28 mouse cellular contexts compared by ENCODE assay signal in the genomic region with DNA sequence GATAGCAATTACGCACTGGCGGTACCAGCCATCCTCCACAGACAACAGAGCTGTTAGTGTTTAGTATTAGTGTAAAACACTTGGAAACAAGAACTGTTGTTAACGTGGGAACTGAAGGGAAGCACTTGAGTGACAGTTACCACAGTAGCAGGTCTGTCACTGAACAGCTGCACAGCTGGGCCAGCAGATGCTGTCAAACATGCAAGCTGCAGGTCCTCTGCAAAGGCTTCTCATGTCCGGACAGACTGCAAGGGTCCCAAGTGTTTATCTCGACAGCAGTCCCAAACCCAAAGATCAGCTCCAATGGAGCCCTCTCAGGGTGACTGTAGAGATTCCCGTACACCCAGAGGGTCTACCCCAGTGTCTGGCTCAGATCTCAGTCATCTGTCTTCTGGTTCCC. TPM values are rescaled to one million over a fixed set of nuclear protein-coding genes. Genes with fewer than 3 reads are reported as not detected.
DNase-seq lines count a peak whose midpoint lies in the region; ATAC-seq and TF ChIP-seq lines count a peak whose summit lies in the region.
"Had no signal": no experiment of that assay in that cellular context is flagged by ENCODE, and none has a peak within 500 bp of the region (broad histone marks: within the 10 kb centered on the region; RNA-seq: fewer than 3 reads in every experiment).

No protein-coding gene starts in this region.

- no peak for DNase-seq in liver
- peak; percentile 32 to 37 for DNase-seq in thymus, postnatal 10 days (ENCODE audit: low spot score in 2 of 2)
- DNase-seq in thymus, postnatal 4 days = peak; percentile 58
- no peak for DNase-seq in cerebellum, adult 11-12 months
- no peak for DNase-seq in gastrocnemius, adult 8-10 months (ENCODE audit: low spot score in 2 of 2)
- no peak for DNase-seq in embryo, embryonic 11 days
- DNase-seq: adrenal gland, adult 2 months; cerebellum, adult 11 months; cerebellum, adult 9-10 months; cerebellum, postnatal 36 days; gastrocnemius, postnatal 25 days; heart, postnatal 4 days had no signal

- no peak overlapping the region for H3K4me3 ChIP-seq in liver, embryonic 15.5 days (replicated peaks)
- no peak overlapping the region for H3K4me3 ChIP-seq in olfactory bulb, adult 2 months (ENCODE audit: insufficient read depth, low read depth, low read length)
- H3K4me3 ChIP-seq: embryonic facial prominence, embryonic 15.5 days; forebrain, embryonic 15.5 days; heart, embryonic 12.5 days; hindbrain, embryonic 12.5 days had no signal

- H3K4me1 ChIP-seq in liver, embryonic 15.5 days (replicated peaks) = peaks cover 13% of the 10 kb centered on the region
- H3K4me1 ChIP-seq in olfactory bulb, adult 2 months (ENCODE audit: control insufficient read depth, insufficient read depth, low read length) = peaks cover 28% of the 10 kb centered on the region
- H3K4me1 ChIP-seq: embryonic facial prominence, embryonic 15.5 days; forebrain, embryonic 15.5 days; heart, embryonic 12.5 days had no signal

- peak; percentile 21; the same call in 1 of the 2 replicates for ATAC-seq in liver, embryonic 15.5 days (ENCODE audit: insufficient read depth)
- ATAC-seq: forebrain, embryonic 15.5 days; hindbrain, embryonic 16.5 days had no signal

- no peak overlapping the region for H3K4me2 ChIP-seq in liver, embryonic 15.5 days
- H3K4me2 ChIP-seq: embryonic facial prominence, embryonic 15.5 days; forebrain, embryonic 15.5 days; heart, embryonic 12.5 days; hindbrain, embryonic 12.5 days had no signal

- peaks cover 21% of the 10 kb centered on the region for H3K36me3 ChIP-seq in liver, embryonic 15.5 days (replicated peaks)

- whole genome bisulfite sequencing in liver, embryonic 15.5 days (ENCODE audit: insufficient replicate concordance) = 33% methylated on average over 6 of the region's 6 CpGs
- WGBS in olfactory bulb, adult 2 months = 52% methylated on average over 6 of the region's 6 CpGs

- H3K27ac ChIP-seq in liver, embryonic 15.5 days (replicated peaks) = no peak overlapping the region
- peak overlapping the region; percentile 6; the same call in 1 of the 2 replicates for H3K27ac ChIP-seq in olfactory bulb, adult 2 months (ENCODE audit: insufficient read depth, low read depth, low read length)
- H3K27ac ChIP-seq: embryonic facial prominence, embryonic 15.5 days; forebrain, embryonic 15.5 days; hindbrain, embryonic 12.5 days had no signal

- no peak overlapping the region for H3K9ac ChIP-seq in liver, embryonic 15.5 days
- H3K9ac ChIP-seq: embryonic facial prominence, embryonic 15.5 days; forebrain, embryonic 15.5 days; heart, embryonic 12.5 days; hindbrain, embryonic 12.5 days had no signal

- H3K9me3 ChIP-seq in liver, embryonic 15.5 days (replicated peaks) = no peaks in the 10 kb centered on the region
- H3K9me3 ChIP-seq: embryonic facial prominence, embryonic 15.5 days; forebrain, embryonic 15.5 days; heart, embryonic 12.5 days; hindbrain, embryonic 12.5 days had no signal

- no peak for TF ChIP-seq CTCF in olfactory bulb, adult 2 months (IDR thresholded peaks at IDR 0.05; ENCODE audit: insufficient read depth, low read depth, low read length)

- no peak for TF ChIP-seq POLR2A in olfactory bulb, adult 2 months (IDR thresholded peaks at IDR 0.05; ENCODE audit: insufficient read depth, low read depth, low read length)

- H3K27me3 ChIP-seq in liver, embryonic 15.5 days = no peaks in the 10 kb centered on the region
- H3K27me3 ChIP-seq: CH12.LX; embryonic facial prominence, embryonic 15.5 days; forebrain, embryonic 15.5 days; heart, embryonic 12.5 days; hindbrain, embryonic 12.5 days had no signal

RNA-seq across cellular contexts. Expression of a gene that starts 41.7 kb away (rescaled TPM):
- polyA plus RNA-seq in liver, embryonic 15.5 days (2015; fragmentation: Nextera tagmentation; extraction: Ambion mirVana) = not detected in 2 replicates
- polyA plus RNA-seq in olfactory bulb, adult 2 months (2012; ENCODE audit: insufficient read depth, insufficient read length, low replicate concordance, missing spikeins) = not detected in 2 replicates
- total RNA-seq in gastrocnemius, adult 8-10 months (2022) = not detected
- total RNA-seq: adrenal gland, adult 2 months; adrenal gland, postnatal 4 days; CH12.LX; gastrocnemius, adult 18-20 months; gastrocnemius, postnatal 25 days; granulocyte monocyte progenitor cell, adult 5-6 weeks; heart, adult 8-10 months; heart, postnatal 4 days had no signal
- polyA plus RNA-seq: adrenal gland, adult 2 months; embryonic facial prominence, embryonic 11.5 days; forebrain, embryonic 11.5 days; heart, embryonic 12.5 days; heart, postnatal 0 days; hindbrain, embryonic 12.5 days; hindbrain, embryonic 16.5 days; intestine, embryonic 14.5 days had no signal

RNA-seq across cellular contexts. Expression of a gene that starts 42.3 kb away (rescaled TPM):
- not detected in 2 replicates for polyA plus RNA-seq in liver, embryonic 15.5 days (2015; fragmentation: Nextera tagmentation; extraction: Ambion mirVana)
- not detected in 2 replicates for polyA plus RNA-seq in olfactory bulb, adult 2 months (2012; ENCODE audit: insufficient read depth, insufficient read length, low replicate concordance, missing spikeins)
- not detected for total RNA-seq in gastrocnemius, adult 8-10 months (2022)
- total RNA-seq: adrenal gland, adult 2 months; CH12.LX; gastrocnemius, adult 18-20 months; gastrocnemius, postnatal 25 days; granulocyte monocyte progenitor cell, adult 5-6 weeks; heart, adult 8-10 months; heart, postnatal 4 days had no signal
- polyA plus RNA-seq: adrenal gland, adult 2 months; heart, postnatal 0 days had no signal

RNA-seq across cellular contexts. Expression of a gene that starts 45.5 kb away (rescaled TPM):
- 2.0 and 2.2 TPM in 2 replicates for polyA plus RNA-seq in liver, embryonic 15.5 days (2015; fragmentation: Nextera tagmentation; extraction: Ambion mirVana)
- not detected in 2 replicates for polyA plus RNA-seq in olfactory bulb, adult 2 months (2012; ENCODE audit: insufficient read depth, insufficient read length, low replicate concordance, missing spikeins)
- 1 to 10 TPM; 4.2 to 7.9 (median 5.2) TPM for total RNA-seq in gastrocnemius, adult 8-10 months (2022)

Comparison
In these comparisons a context has a peak if more than half of its experiments do, and no peak if none do; other contexts are left out.
1. DNase-seq: peak in thymus, postnatal 10 days (2 of 2) and thymus, postnatal 4 days (single experiment); none in liver (single experiment), cerebellum, adult 11-12 months (single experiment), gastrocnemius, adult 8-10 months (0 of 2) and embryo, embryonic 11 days (single experiment).